Mouse (Mus musculus) B cell, adult 67 days (primary cell): ENCODE measurements around the gene Mob3a. TPM values are rescaled to one million over a fixed set of nuclear protein-coding genes. Genes with fewer than 3 reads are reported as not detected.

Source experiments
- total RNA-seq, 2 experiments: library from RNA; stranded (reverse); gene quantifications; 4 replicates each; pipeline ENCODE4 v1.2.4; 2023

The Mob3a gene
- 100 to 1,000 TPM; 123 to 146 TPM for total RNA-seq

DNA sequence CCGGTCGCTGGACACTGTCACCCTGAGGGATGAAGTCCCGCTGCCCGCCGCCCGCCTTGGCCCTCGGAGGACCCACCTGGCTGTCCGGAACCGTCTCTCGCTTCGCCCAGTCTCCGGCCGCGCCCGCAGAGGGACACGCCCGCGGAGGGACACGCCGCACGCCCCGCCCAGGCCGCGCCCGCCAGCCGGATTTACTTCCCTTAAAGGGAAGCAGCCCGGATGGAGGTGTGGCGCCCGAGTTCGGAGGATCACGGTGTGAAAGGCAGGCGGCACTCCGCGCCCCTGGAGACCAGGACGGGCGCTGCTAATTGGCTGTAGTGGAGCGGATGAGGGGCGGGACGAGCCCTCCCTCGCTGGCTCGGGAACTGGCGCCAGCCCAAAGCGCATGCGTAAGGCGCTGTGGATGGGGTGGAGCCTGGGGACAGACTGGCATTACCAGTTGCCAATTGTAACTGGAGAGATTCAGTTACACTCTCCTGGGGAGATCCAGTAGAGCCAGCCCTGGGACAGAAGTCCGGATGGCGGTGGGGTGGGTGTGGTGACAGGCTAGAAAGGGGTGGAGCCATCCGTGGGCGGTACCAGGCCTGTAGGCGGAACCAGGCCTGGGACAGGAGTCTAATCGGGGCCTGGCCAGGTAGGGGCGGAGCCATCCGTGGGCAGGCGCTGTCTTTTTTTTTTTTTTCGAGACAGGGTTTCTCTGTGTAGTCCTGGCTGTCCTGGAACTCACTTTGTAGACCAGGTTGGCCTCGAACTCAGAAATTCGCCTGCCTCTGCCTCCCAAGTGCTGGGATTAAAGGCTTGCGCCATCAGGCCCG lies at the start of gene Mob3a, which contains the start of gene Izumo4:
Mob3a (minus strand) TSS at position 257 of the 815 bp plus-strand sequence.
Izumo4 (plus strand) TSS at position 464 of the 815 bp plus-strand sequence.

GRCm38 (mm10) chr10:80742180-80742978 lies 40.6 kb upstream of the Mob3a start, which contains the start of gene Ap3d1:
Gene Ap3d1, minus strand, starts transcription at chr10:80742264.

DNA sequence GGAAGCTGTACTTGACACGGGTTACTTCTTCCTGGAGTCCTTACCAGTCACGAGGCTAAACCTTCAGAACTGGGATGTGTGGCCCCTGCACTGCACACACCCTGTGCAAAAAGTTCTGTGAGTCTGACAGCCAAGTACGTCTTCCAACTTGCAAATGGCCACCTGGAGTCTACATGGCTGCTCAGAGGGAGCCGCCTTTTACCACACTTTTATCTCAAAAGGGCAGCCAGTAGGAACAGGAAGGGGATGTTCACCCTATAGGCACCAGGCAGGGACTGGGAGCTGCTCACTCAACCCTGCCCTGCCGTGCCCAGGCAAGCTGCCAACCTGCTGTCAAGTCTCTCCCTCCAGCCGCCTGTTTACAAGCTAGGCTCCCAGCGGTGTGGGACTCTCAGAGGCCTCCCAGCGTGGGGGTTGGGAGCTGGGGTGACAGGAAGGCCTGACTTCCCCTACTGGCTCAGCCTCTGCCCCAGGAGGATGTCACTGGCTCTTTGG lies 23.8 kb downstream of the Mob3a start, which contains the start of gene Mknk2:
Mknk2 (minus strand) TSS at position 171 of the 495 bp plus-strand sequence.

DNA sequence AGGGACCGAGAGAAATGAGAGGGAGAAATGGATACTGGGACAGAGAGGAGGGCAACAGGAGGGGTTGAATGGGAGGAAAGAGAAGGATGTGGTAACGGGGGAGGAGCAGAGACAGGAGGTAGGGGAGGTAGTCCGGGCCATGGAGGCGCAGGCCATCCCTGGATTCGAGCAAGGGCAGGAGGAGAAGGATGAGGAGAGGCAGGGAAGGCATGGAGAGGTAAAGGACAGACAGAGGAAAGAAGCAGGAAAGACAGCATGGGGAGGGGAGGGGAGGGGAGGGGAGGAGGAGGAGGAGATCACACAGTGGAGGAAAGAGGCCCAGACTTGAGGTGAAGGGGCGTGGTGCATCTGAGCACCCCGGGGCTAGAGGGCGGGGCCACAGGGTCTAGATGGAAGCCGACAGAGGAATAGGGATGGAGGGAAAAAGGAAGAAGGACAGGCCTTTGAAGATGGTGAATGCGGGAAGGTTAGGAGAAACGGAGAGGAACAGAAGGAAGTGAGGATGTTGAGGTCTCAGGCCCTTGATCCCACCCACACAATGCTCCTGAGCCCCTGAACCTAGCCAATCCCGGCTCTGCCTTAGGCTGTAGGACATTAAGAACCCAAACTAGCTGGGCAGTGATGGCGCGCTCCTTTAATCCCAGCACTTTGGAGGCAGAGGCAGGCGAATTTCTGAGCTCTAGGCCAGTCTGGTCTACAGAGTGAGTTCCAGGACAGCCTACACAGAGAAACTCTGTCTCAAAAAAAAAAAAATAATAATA lies 44.7 kb downstream of the Mob3a start, which contains the start of gene Btbd2:
Btbd2 (minus strand) TSS at position 209 of the 761 bp plus-strand sequence.

Other genes with a start within 250 kb of the Mob3a start
- not detected for gene Onecut3, start 207.1 kb downstream of the Mob3a start, total RNA-seq
- gene Atp8b3, start 162.9 kb downstream of the Mob3a start, total RNA-seq = not detected
- gene Rexo1, start 140.4 kb downstream of the Mob3a start, total RNA-seq = 100 to 1,000 TPM; 117 to 120 TPM
- 10 to 100 TPM; 32.4 to 32.5 TPM for gene Klf16, start 124.7 kb downstream of the Mob3a start, total RNA-seq
- 100 to 1,000 TPM; 111 to 117 TPM for gene Abhd17a, start 111.6 kb downstream of the Mob3a start, total RNA-seq
- 10 to 100 TPM; 54.1 to 64.9 TPM for gene Scamp4, start 99.1 kb downstream of the Mob3a start, total RNA-seq
- gene Adat3, start 99.1 kb downstream of the Mob3a start, total RNA-seq = 10 to 100 TPM in 1 of 2 experiments, 1 to 10 TPM in 1; 6.4 to 13.3 TPM
- 10 to 100 TPM in 1 of 2 experiments, 1 to 10 TPM in 1; 9.1 to 10.4 TPM for gene Gm49322, start 96.0 kb downstream of the Mob3a start, total RNA-seq
- gene Csnk1g2, start 79.1 kb downstream of the Mob3a start, total RNA-seq = 100 to 1,000 TPM; 203 to 222 TPM
- 10 to 100 TPM; 32.1 to 40.9 TPM for gene Btbd2, start 44.9 kb downstream of the Mob3a start, total RNA-seq
- 100 to 1,000 TPM; 441 to 463 TPM for gene Mknk2, start 23.9 kb downstream of the Mob3a start, total RNA-seq
- gene Izumo4, start 207 bp upstream of the Mob3a start, total RNA-seq = 10 to 100 TPM; 45.0 to 50.1 TPM
- 100 to 1,000 TPM; 148 to 163 TPM for gene Ap3d1, start 40.3 kb upstream of the Mob3a start, total RNA-seq
- 10 to 100 TPM; 68.5 to 68.9 TPM for gene Dot1l, start 53.2 kb upstream of the Mob3a start, total RNA-seq
- gene Sf3a2, start 96.2 kb upstream of the Mob3a start, total RNA-seq = 10 to 100 TPM; 69.1 to 83.5 TPM
- 100 to 1,000 TPM; 151 to 152 TPM for gene Plekhj1, start 96.6 kb upstream of the Mob3a start, total RNA-seq
- 1 to 10 TPM; 1.2 to 2.7 TPM for gene Amh, start 103.3 kb upstream of the Mob3a start, total RNA-seq
- gene Jsrp1, start 111.5 kb upstream of the Mob3a start, total RNA-seq = not detected
- 100 to 1,000 TPM; 496 to 510 TPM for gene Oaz1, start 124.7 kb upstream of the Mob3a start, total RNA-seq
- gene Lingo3, start 142.1 kb upstream of the Mob3a start, total RNA-seq = not detected
- gene Lsm7, start 153.2 kb upstream of the Mob3a start, total RNA-seq = 10 to 100 TPM; 31.9 to 37.1 TPM
- 10 to 100 TPM; 33.2 to 34.7 TPM for gene Sppl2b, start 153.3 kb upstream of the Mob3a start, total RNA-seq
- gene Tmprss9, start 169.9 kb upstream of the Mob3a start, total RNA-seq = not detected
- gene Timm13, start 199.0 kb upstream of the Mob3a start, total RNA-seq = 10 to 100 TPM; 57.8 to 77.8 TPM
- gene Lmnb2, start 216.3 kb upstream of the Mob3a start, total RNA-seq = 10 to 100 TPM; 14.6 to 16.0 TPM
- 10 to 100 TPM; 32.5 to 39.0 TPM for gene Gadd45b, start 228.1 kb upstream of the Mob3a start, total RNA-seq